Mouse (Mus musculus): ENCODE measurements at regions not wholly inside any gene's neighbourhood (a gene's known extent, or its start where the extent isn't known, plus 50 kb on each side); places are given as distances from the start of the nearest gene placed in this dataset.

DNA sequence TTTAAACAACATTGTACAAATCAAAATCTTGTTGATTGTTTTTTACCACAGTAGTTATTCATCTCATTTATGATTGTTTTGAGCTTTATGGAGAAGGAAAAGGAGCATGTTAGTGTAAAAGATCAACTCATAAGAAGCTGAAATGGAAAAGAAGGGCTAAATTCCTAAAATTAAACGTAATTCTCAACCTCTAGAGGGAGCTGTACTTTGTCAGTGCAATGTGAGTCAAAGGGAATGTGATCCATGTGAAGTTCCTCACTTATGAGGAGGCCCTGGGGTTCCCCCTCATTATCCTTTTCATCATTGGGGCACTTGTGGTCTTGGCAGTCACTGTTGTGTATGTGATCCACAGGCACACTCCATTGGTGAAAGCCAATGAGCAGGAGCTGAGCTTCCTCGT, 54.0 kb upstream of the Vmn2r7 start:
- H3K27ac ChIP-seq, result no peak overlapping the region
- TF ChIP-seq CTCF (conservative IDR thresholded peaks at IDR 0.05), result peak; percentile 51
- no peak overlapping the region for H3K4me3 ChIP-seq
- no peak for DNase-seq (ENCODE audit: low spot score in 2 of 2)

DNA sequence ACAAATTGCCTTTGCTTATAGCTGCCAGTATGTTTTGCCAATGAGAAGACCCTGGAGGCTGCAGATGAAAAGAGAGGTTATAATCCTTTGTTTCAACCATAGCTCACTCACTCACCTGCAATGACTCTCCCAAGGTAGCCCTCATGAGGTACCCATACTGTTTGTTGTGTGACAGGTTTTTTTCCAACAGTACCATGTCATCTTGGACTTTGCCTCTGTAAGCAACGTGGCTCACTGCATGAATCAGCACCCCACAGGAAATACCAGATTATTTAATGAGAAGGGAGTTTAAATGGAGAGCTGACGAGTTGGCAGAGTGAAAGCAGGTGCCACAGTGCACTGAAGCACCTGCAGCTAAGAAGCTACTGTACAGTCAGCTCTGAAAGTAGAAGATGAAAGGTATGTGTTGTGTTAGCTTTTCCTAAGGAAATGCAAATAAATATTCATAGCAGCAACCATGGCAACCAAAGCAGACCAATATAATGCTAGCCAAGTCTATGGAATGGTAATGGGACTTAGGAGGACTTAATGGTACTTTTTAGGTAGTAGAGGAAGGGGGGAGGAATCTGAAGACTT, 56.8 kb upstream of the Vmn2r7 start:
- no peak for TF ChIP-seq CTCF (conservative IDR thresholded peaks at IDR 0.05)
- no peak for DNase-seq (ENCODE audit: low spot score in 2 of 2)
- H3K4me3 ChIP-seq, result no peak overlapping the region
- no peak overlapping the region for H3K27ac ChIP-seq

DNA sequence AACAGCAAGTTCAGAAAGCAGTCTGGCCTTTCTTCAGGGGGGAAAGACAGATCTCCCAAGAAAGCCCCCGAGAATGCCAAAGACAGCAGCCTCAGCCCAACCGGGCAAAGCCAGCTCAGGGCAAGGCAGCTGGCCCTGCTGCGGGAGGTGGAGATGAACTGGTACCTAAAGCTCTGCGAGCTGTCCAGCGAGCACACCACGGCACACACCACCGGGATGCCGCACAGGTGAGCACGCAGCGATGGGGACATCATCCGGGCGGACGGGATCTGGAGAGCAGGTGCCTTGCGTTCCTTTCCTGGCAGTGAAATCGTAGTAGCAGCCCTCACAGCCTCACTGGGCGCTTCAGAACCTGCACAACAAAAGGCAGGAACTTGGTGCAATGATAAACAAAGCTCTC, 104.7 kb upstream of the Vmn2r7 start:
- no peak for TF ChIP-seq CTCF (conservative IDR thresholded peaks at IDR 0.05)
- DNase-seq (ENCODE audit: low spot score in 2 of 2), result no peak
- Histone ChIP-seq H3K4me3 (peak overlapping the region; percentile 47), H3K27ac (no peak overlapping the region)

DNA sequence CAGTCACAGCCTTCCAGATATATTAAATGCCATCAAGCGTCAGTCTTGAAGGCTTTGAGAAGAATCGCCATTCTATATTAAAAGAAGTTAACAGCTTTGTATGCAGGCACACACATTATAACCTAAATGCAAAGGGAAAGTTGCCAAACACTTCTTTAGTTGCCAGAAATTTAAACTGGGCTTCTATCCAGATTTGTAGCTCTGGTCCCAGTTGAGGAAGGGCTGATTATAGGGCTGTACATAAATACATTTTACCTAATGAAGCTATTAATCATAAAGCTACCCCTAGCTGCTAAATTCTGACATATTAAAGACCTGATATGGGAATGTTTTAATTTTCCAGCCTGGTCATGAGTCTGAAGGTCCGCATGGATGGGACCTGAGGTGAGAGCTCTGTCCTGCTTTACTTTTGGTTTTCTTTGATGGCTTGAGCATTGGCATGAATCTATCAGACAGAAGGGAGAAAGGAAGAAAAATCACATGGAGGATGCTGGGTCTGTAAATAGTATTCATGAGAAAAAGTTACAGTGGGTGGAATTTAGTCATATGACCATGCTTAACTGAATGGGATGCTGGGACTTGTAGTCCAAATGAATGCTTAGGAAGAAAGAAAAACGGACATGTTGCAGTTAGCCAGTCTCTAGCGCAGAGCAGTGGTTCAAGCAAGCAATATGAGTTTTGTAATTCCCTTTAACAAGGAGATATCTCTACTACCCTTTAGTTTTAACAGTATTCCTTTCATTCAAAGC, 120.3 kb upstream of the Vmn2r7 start:
- no peak for TF ChIP-seq CTCF (conservative IDR thresholded peaks at IDR 0.05)
- peak overlapping the region; percentile 71 for H3K27ac ChIP-seq
- H3K4me3 ChIP-seq, result peak overlapping the region; percentile 33
- DNase-seq (ENCODE audit: low spot score in 2 of 2), result peak; percentile 23 to 40

GRCm38 (mm10) chr3:64965416-64965980, 120.9 kb upstream of the Vmn2r7 start:
- no peak for TF ChIP-seq CTCF (conservative IDR thresholded peaks at IDR 0.05)
- DNase-seq (ENCODE audit: low spot score in 2 of 2), result peak in 1 of 2 experiments; percentile 29
- H3K4me3 ChIP-seq, result peak overlapping the region; percentile 33
- peak overlapping the region; percentile 71 for H3K27ac ChIP-seq

DNA sequence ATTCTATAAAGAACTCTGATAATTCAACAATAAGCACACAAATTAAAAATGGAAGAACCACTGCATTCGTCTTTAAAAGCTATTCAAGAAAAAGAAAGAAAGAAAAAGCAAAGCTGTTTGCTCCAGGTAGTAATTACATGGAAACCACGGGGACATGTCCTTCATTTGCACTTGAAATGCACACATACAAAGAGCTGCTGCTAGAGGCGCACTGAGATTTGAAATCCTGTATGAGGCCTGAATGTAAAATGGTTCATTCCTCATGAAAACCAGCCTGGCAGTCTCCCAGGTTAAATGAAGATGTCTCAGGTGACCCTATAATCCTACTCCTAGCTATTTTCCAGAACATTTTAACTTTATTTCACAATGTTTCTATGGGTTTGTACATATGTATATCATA, 123.7 kb upstream of the Vmn2r7 start:
- no peak for TF ChIP-seq CTCF (conservative IDR thresholded peaks at IDR 0.05)
- Histone ChIP-seq H3K27ac (no peak overlapping the region), H3K4me3 (no peak overlapping the region)
- no peak for DNase-seq (ENCODE audit: low spot score in 2 of 2)

DNA sequence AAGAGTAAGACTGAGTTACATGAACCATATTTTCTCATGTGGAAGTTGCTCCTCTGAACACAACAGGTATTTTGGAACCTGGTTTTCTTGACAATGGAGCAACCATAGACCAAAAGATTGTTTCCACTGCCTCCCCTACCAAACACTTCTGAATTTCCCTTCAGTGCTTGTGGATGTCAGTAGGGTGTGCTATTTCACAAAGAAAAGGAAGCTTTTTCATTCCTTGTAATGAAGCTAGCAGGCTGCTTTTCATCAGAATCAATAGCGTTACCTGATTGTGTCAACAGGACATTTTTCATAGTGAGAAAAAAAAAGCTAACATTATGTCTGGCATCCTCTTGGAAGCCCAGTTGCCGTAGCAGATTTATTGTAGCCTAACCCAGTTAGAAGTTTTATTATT, 124.8 kb upstream of the Kcnab1 start:
- peak; percentile 85 for TF ChIP-seq CTCF (conservative IDR thresholded peaks at IDR 0.05)
- DNase-seq (ENCODE audit: low spot score in 2 of 2), result peak; percentile 18 to 32
- Histone ChIP-seq H3K27ac (no peak overlapping the region), H3K4me3 (no peak overlapping the region)

GRCm38 (mm10) chr3:64987665-64988064, 121.5 kb upstream of the Kcnab1 start:
- DNase-seq (ENCODE audit: low spot score in 2 of 2), result peak; percentile 32 to 56
- Histone ChIP-seq H3K4me3 (no peak overlapping the region), H3K27ac (no peak overlapping the region)
- peak; percentile 83 for TF ChIP-seq CTCF (conservative IDR thresholded peaks at IDR 0.05)

DNA sequence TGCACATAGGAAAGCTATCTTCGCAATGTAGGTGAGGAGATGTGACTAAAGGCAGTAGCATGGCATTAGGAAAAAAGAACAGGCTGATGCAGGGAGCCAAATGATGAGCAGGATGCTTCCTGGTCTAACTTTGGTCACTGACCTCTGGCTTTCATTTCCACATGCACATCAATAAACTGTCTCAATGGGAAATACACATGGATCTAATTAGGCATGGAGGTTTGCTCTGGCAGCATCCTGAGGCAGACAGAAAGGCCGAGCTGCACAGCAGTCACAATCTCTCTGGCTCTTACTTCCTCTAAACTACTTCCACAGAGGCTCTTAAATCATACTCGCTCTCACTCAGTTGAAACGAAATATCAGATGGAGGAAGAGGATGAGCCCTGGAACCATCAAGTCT, 112.7 kb upstream of the Kcnab1 start:
- no peak for TF ChIP-seq CTCF (conservative IDR thresholded peaks at IDR 0.05)
- no peak overlapping the region for H3K27ac ChIP-seq
- no peak for DNase-seq (ENCODE audit: low spot score in 2 of 2)

DNA sequence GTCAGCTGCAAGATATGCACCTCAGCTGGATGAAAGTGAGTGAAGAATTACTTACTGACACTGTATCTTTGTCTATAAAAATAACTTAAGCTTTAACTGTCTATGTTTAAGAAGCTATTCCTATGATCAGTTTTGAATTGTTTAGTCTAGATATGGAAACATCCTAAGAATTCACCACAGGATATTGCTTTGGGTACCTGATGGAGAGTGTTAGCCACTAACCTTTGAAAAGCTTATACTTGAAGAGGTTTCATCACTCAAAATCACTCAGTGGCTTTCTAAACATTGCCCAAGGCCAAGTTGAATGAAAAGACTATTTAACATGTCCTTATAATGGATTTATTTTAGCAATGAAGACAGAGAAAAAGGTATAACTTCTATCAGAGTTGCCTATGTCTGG, 111.6 kb upstream of the Kcnab1 start:
- no peak for TF ChIP-seq CTCF (conservative IDR thresholded peaks at IDR 0.05)
- no peak for DNase-seq (ENCODE audit: low spot score in 2 of 2)
- no peak overlapping the region for H3K27ac ChIP-seq

More for the DNA sequence above, 112.7 kb upstream of the Kcnab1 start:
- no peak overlapping the region for H3K4me3 ChIP-seq

DNA sequence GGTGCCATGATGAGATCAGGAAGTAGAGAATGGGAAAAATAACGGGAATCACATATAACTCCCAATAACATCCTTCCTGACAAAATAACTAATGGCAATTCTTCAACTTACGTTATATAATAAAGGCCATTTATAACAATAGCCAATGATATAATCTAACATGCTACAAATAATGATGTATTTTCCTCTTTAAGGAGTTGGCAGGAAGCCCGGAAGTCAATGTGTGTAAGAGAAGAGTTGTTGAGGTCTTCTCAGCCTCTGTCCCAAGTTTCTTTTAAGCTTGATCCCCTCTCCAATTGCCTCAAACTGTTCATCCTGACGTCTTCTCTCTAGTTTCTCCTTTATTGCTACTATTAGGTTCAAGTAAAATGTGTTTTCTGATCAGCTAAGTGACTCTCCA, 108.1 kb upstream of the Kcnab1 start:
- Histone ChIP-seq H3K4me3 (no peak overlapping the region), H3K27ac (no peak overlapping the region)
- no peak for DNase-seq (ENCODE audit: low spot score in 2 of 2)
- no peak for TF ChIP-seq CTCF (conservative IDR thresholded peaks at IDR 0.05)

More for the DNA sequence above, 111.6 kb upstream of the Kcnab1 start:
- H3K4me3 ChIP-seq, result no peak overlapping the region

DNA sequence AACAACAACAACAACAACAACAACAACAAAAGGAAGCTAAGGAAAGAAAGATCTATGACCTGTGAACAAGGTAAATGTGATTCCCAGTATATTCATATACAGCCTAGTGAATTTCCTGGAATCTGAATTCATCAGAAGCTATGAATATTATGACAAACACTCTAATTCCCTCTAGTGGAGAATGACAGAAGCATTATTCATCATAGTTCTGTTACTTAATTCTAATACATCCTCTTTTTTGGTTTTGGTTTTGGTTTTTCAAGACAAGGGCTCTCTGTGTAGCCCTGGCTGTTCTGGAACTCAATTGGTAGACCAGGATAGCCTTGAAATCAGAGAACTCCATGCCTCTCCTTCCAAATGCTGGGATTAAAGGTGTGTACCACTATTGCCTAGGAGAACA, 106.6 kb upstream of the Kcnab1 start:
- DNase-seq (ENCODE audit: low spot score in 2 of 2), result no peak
- peak; percentile 54 for TF ChIP-seq CTCF (conservative IDR thresholded peaks at IDR 0.05)
- no peak overlapping the region for H3K27ac ChIP-seq
- H3K4me3 ChIP-seq, result no peak overlapping the region

DNA sequence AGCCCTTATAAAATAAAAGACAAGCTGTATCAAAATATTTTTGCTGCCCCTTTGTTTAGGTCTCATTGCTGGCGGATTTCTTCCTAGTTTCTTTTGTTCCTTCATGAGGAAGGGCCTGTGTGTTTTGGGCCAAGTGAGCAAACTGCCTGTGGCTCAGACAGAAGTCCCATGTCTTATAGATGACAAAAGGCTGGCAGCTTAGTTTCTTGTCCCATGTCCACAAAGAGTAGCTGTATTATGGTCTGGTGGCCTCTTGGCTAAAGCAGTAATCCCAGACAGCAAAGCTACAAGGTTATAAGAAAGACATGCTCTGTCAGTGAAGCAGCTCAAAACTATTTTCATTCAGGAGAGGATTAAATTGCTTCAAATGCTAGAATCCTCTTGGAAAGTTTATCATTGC, 103.1 kb upstream of the Kcnab1 start:
- DNase-seq (ENCODE audit: low spot score in 2 of 2), result no peak
- TF ChIP-seq CTCF (conservative IDR thresholded peaks at IDR 0.05), result no peak
- no peak overlapping the region for H3K27ac ChIP-seq
- H3K4me3 ChIP-seq, result no peak overlapping the region

DNA sequence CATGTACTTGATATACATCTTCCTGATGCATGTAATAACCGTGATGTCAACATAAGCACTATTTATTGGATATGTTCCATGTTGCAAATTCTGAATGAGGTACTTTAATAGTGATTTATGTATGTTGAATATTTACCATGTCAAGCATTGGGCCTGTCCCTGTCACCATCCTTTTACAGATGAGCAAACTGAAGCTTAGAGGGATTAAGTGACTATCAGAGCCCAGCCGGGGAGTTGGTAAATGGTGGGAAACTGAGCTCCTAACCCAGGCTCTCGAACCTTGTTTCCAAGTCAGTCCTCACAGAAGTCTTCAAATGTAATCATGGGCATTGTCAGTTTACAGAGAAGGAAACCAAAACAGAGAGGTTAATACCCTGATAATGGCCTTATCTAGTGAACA, 102.6 kb upstream of the Kcnab1 start:
- H3K4me3 ChIP-seq, result no peak overlapping the region
- TF ChIP-seq CTCF (conservative IDR thresholded peaks at IDR 0.05), result no peak
- DNase-seq (ENCODE audit: low spot score in 2 of 2), result no peak
- no peak overlapping the region for H3K27ac ChIP-seq

Measured in layer of hippocampus, adult 2 months (tissue).